Mouse (Mus musculus) cerebellum, adult 9-11 months (tissue): Measurements from ENCODE around the gene Slc25a29.
A peak's percentile ranks its signal among the peaks of the same experiment; 100 is the strongest.

Experiments used
- DNase-seq: peaks from one replicate; pipeline ENCODE4 v3.0.0; 2022

The Slc25a29 gene

GRCm38 (mm10) chr12:108794078-108794711 lies 41.5 kb downstream of the Slc25a29 start:
- DNase-seq: peak; percentile 91

- DNase-seq: peak; percentile 77
Measured at GRCm38 (mm10) chr12:108793453-108793941, 42.2 kb downstream of the Slc25a29 start.

GRCm38 (mm10) chr12:108792546-108793452 lies 42.9 kb downstream of the Slc25a29 start, which contains the start of gene Yy1:
Gene Yy1, plus strand, starts transcription at chr12:108792973.
- DNase-seq: peak; percentile 99

- DNase-seq: peak; percentile 83
Measured at GRCm38 (mm10) chr12:108792152-108792545, 43.5 kb downstream of the Slc25a29 start.

GRCm38 (mm10) chr12:108787329-108787728 lies 48.4 kb downstream of the Slc25a29 start:
- DNase-seq: no peak

GRCm38 (mm10) chr12:108785161-108785560 lies 50.5 kb downstream of the Slc25a29 start:
- no peak for DNase-seq

- DNase-seq: no peak
Measured at GRCm38 (mm10) chr12:108780108-108780877, 55.4 kb downstream of the Slc25a29 start.
